Mouse (Mus musculus): Measurements from ENCODE around the gene 4833427G06Rik.

Gene 4833427G06Rik

GRCm38 (mm10) chr9:51060601-51061000, 41.3 kb downstream of the 4833427G06Rik start, which contains the start of gene Btg4:
Gene Btg4, plus strand, starts transcription at chr9:51060901.
- DNase-seq, result no peak

GRCm38 (mm10) chr9:51058951-51059521, 42.8 kb downstream of the 4833427G06Rik start:
- DNase-seq, result no peak

- no peak for DNase-seq
Measured at GRCm38 (mm10) chr9:51056360-51057324, 45.2 kb downstream of the 4833427G06Rik start.

GRCm38 (mm10) chr9:51052180-51052579, 49.7 kb downstream of the 4833427G06Rik start:
- DNase-seq, result no peak

- no peak for DNase-seq
Measured at GRCm38 (mm10) chr9:51042136-51042535, 59.7 kb downstream of the 4833427G06Rik start.

- DNase-seq, result no peak
Measured at GRCm38 (mm10) chr9:51041491-51041980, 60.3 kb downstream of the 4833427G06Rik start.

- no peak for DNase-seq
Measured at GRCm38 (mm10) chr9:51032785-51033529, 68.9 kb downstream of the 4833427G06Rik start.

- no peak for DNase-seq
Measured at GRCm38 (mm10) chr9:51032291-51032690, 69.6 kb downstream of the 4833427G06Rik start.

GRCm38 (mm10) chr9:51031603-51032002, 70.3 kb downstream of the 4833427G06Rik start:
- DNase-seq, result no peak

Measured in cerebellum, adult 9-11 months (tissue).